Mouse (Mus musculus) myocyte (in vitro differentiated cells): ENCODE results near the gene Gpcpd1.

Experiments
- CEBPB ChIP-seq: IDR thresholded peaks from 2 replicates; pipeline ENCODE4 v1.6.1; 2011; ENCODE audit warnings: mild to moderate bottlenecking, moderate library complexity; ENCODE audit not compliant: poor library complexity, insufficient read depth, severe bottlenecking
- E2F4 ChIP-seq: IDR thresholded peaks from one replicate; pipeline ENCODE4 v1.6.1; 2011; ENCODE audit warnings: mild to moderate bottlenecking, control low read depth, moderate library complexity; ENCODE audit not compliant: insufficient read depth
- MAX ChIP-seq: IDR thresholded peaks from one replicate; pipeline ENCODE4 v1.6.1; 2011; ENCODE audit warnings: low read depth, mild to moderate bottlenecking, control low read depth
- MYOD1 ChIP-seq, 3 experiments: IDR thresholded peaks; one replicate each; pipeline ENCODE4 v1.6.1; 2011; ENCODE audit warnings: control low read depth in 2 of 3, low read depth in 2 of 3, mild to moderate bottlenecking in 2 of 3, moderate library complexity in 1 of 3; ENCODE audit not compliant: insufficient read length in 2 of 3, control insufficient read depth in 1 of 3
- POLR2A ChIP-seq: IDR thresholded peaks from one replicate; pipeline ENCODE4 v1.6.1; 2011; ENCODE audit warnings: low read depth, mild to moderate bottlenecking, control low read depth, moderate library complexity; ENCODE audit not compliant: insufficient read length
- POLR2AphosphoS2 ChIP-seq: IDR thresholded peaks from one replicate; pipeline ENCODE4 v1.6.1; 2011; ENCODE audit warnings: low read depth, control low read depth; ENCODE audit not compliant: insufficient read length
- SRF ChIP-seq: IDR thresholded peaks from one replicate; pipeline ENCODE4 v1.6.1; 2011; ENCODE audit warnings: low read depth; ENCODE audit not compliant: control insufficient read depth, insufficient read length
- TCF12 ChIP-seq: IDR thresholded peaks from one replicate; pipeline ENCODE4 v1.6.1; 2011; ENCODE audit warnings: mild to moderate bottlenecking, control low read depth; ENCODE audit not compliant: poor library complexity, insufficient read depth, severe bottlenecking
- USF1 ChIP-seq: IDR thresholded peaks from one replicate; pipeline ENCODE4 v1.6.1; 2011; ENCODE audit warnings: low read depth, mild to moderate bottlenecking, control low read depth, moderate library complexity

DNA sequence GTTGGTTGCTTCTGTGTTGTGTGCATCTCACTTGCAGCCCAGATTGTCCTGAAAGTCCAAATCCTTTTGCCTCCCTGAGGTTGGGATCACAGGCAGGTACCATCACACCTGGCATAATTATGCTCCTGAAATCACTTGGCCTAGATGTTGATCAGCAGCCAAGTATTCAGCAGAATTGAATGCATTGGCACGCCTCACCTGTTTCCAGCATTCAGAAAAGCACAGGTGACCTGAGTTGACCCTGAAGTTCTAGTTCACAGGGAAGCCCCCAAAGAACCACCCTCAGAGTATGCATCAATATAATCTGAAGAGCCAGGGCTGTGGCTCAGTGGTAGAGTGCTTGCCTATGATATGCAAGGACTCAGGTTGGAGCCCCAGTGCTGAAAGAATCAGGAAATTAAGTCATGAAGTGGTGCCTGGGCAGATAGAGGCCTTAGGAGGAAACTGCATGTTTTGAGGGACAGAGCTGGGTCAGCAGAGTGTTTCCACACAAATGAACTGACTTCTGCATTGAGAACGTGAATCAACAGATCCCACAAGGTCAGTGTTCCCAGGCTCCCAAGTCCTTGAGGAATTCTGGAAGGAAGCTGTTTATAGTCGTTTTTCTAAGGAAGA, 10.4 kb upstream of the Gpcpd1 start:
- TF ChIP-seq USF1 = no peak
- TF ChIP-seq E2F4 = no peak
- no peak for TF ChIP-seq POLR2A
- TF ChIP-seq MAX = no peak
- no peak for TF ChIP-seq MYOD1 (IDR thresholded peaks at IDR 0.05; ENCODE audit: control insufficient read depth in 1 of 3, insufficient read length in 2 of 3, low read depth in 2 of 3)
- TF ChIP-seq CEBPB = no peak
- no peak for TF ChIP-seq POLR2AphosphoS2
- no peak for TF ChIP-seq SRF
- TF ChIP-seq TCF12 = no peak
